Mouse (Mus musculus) cortical plate, adult 2 months (tissue): ENCODE measurements around the gene Olfr1061.
"Not testable (repeated sequence)": the region's sequence is repeated elsewhere in the genome, so short reads cannot be mapped to it uniquely, and the experiment has no call there.

Source experiments
- CTCF ChIP-seq: fragments of 200-500 bp; IDR thresholded peaks from 2 replicates; pipeline ENCODE4 v1.5.1; 2011; ENCODE audit warnings: mild to moderate bottlenecking, control low read depth, low read length; ENCODE audit not compliant: insufficient read depth; ENCODE audit errors: extremely low read depth
- POLR2A ChIP-seq: fragments of 200-500 bp; IDR thresholded peaks from 2 replicates; pipeline ENCODE4 v1.6.1; 2011; ENCODE audit warnings: mild to moderate bottlenecking, low read length, control low read depth; ENCODE audit not compliant: insufficient read depth; ENCODE audit errors: extremely low read depth

DNA sequence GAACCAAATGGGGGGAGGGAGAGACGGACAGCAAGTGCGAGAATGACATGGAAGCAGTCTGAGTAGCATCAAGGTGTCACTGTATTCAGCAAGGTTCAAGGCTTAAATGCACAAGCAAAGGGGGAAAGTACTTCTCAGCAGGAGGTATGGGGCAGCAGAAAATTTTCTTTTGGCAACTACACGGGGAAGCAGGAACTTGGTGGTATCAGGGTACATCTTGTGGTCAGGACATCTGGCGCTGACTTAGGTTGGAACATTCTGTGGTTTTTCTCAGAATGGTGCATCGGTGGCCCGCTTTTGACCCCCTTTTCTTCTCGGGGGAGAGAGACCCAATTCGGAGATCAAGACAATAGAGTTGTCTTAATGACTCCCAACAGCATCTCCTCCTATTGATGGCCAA lies 14.7 kb upstream of the Olfr1061 start:
- TF ChIP-seq POLR2A, CTCF: not testable (repeated sequence)
